Mouse (Mus musculus) E14TG2a.4 (cell line): ENCODE data around the gene Tmem132e.

Source experiments
- H3K27me3 ChIP-seq: 2 replicates; pipeline ENCODE4 v1.6.1; 2014; ENCODE audit warnings: low read length, control low read depth; ENCODE audit not compliant: insufficient read depth
- H3K36me3 ChIP-seq: 2 replicates; pipeline ENCODE4 v1.6.1; 2014; ENCODE audit warnings: low read length, control low read depth; ENCODE audit not compliant: insufficient read depth
- H3K4me1 ChIP-seq: replicated peaks from 2 replicates; pipeline ENCODE4 v1.6.1; 2014; ENCODE audit warnings: low read depth, low read length, control low read depth
- H3K4me3 ChIP-seq: replicated peaks from 2 replicates; pipeline ENCODE4 v1.5.1; 2014; ENCODE audit warnings: mild to moderate bottlenecking, low read length
- H3K9me3 ChIP-seq: 2 replicates; pipeline ENCODE4 v1.6.1; 2014; ENCODE audit warnings: low read length, control low read depth
- CTCF ChIP-seq: conservative IDR thresholded peaks from 2 replicates; pipeline ENCODE4 v1.5.1; 2014; ENCODE audit warnings: low read length
- NANOG ChIP-seq: IDR thresholded peaks from 2 replicates; pipeline ENCODE4 v1.6.1; 2014; ENCODE audit warnings: borderline replicate concordance, low read length, mixed read lengths
- POU5F1 ChIP-seq: IDR thresholded peaks from 2 replicates; pipeline ENCODE4 v1.6.1; 2014; ENCODE audit warnings: low read length, borderline replicate concordance

Tmem132e gene

DNA sequence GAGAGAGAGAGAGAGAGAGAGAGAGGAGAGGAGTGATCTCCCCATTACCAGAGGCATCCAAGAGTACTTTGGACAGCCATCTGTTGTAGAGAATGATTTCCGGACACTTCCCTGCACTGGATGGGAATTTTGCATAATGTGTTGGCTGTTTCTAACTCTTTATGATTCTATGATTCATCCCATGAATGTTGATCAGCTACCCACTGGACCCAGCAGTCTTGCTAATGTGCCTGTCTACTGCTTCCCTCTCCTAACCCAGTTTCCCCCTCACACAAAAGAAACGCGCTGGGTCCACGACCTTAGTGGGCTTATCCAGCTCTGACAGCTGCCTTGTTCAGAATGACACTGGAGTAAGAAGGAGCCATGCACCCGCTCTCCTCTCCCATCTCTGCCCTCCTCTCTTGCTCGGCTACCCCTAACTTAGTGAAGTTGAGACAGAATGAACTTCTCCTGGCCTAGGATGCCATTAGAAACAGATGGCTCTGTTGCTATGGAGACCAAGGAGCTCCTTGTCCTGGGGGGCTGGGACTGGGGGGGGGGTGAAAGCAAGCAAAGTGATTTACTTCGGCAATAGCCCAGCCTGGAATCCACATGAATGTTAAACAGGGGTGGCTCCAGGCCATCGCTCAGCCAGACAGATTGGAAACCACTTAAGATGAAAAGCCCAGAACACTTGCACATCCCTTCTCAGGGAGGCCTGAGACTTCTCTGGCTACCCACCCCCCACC, 98.8 kb downstream of the Tmem132e start:
- peaks cover 5% of the 10 kb centered on the region; the same call in 1 of the 2 replicates for H3K27me3 ChIP-seq
- H3K4me3 ChIP-seq = no peak overlapping the region
- H3K36me3 ChIP-seq = no peaks in the 10 kb centered on the region
- TF ChIP-seq POU5F1 (no peak), NANOG (no peak), CTCF (no peak)
- H3K4me1 ChIP-seq = 0 out of 2 replicates have a peak, but pooled peaks cover 7% of the 10 kb centered on the region
- H3K9me3 ChIP-seq = no peaks in the 10 kb centered on the region

DNA sequence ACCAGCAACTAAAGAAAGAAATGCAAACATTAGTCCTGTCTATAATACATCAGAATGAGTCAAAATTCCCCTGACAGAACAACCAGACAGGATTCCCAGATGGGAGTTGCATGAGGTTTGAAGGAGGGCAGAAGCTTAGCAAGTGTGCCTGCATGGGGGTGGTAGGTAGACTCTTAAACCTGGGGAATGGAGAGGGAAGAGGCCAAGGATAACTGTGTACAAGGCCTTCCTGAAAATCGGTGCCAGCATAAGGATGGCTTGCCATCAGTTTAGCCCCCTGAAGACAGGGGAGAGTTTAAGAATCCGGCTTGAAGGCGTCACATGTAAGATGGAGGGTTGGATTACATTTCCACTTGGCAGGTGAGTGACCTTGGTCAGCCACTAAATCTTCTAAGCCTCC, 102.2 kb downstream of the Tmem132e start:
- Histone ChIP-seq H3K27me3 (0 out of 2 replicates have a peak, but pooled peaks cover 5% of the 10 kb centered on the region), H3K4me1 (0 out of 2 replicates have a peak, but pooled peaks cover 7% of the 10 kb centered on the region), H3K4me3 (no peak overlapping the region), H3K36me3 (no peaks in the 10 kb centered on the region), H3K9me3 (no peaks in the 10 kb centered on the region)
- TF ChIP-seq POU5F1 (no peak), CTCF (no peak), NANOG (no peak)
